Mouse (Mus musculus) heart, embryonic 10.5 days (tissue): ENCODE results near the gene Zfp612. TPM values are rescaled to one million over a fixed set of nuclear protein-coding genes. Genes with fewer than 3 reads are reported as not detected.
A peak's percentile ranks its signal among the peaks of the same experiment; 100 is the strongest.
"Not testable (repeated sequence)": the region's sequence is repeated elsewhere in the genome, so short reads cannot be mapped to it uniquely, and the experiment has no call there.

Experiments
- DNase-seq: peaks from one replicate; pipeline ENCODE4 v3.0.0-alpha.2; 2017; ENCODE audit warnings: low spot score
- H3K27ac ChIP-seq: fragments of 300-500 bp; sonication (generic); 2 replicates; pipeline ENCODE4 v1.5.1; 2016; ENCODE audit warnings: mild to moderate bottlenecking
- H3K27me3 ChIP-seq: fragments of 300-500 bp; sonication (generic); 2 replicates; pipeline ENCODE4 v1.6.1; 2016; ENCODE audit warnings: mild to moderate bottlenecking; ENCODE audit not compliant: poor library complexity, insufficient read depth, severe bottlenecking
- H3K36me3 ChIP-seq: fragments of 300-500 bp; sonication (generic); 2 replicates; pipeline ENCODE4 v1.6.1; 2016; ENCODE audit warnings: mild to moderate bottlenecking, moderate library complexity
- H3K4me1 ChIP-seq: fragments of 300-500 bp; sonication (generic); 2 replicates; pipeline ENCODE4 v1.6.1; 2016; ENCODE audit warnings: mild to moderate bottlenecking
- H3K4me3 ChIP-seq: fragments of 300-500 bp; sonication (generic); 2 replicates; pipeline ENCODE4 v1.5.1; 2016; ENCODE audit warnings: mild to moderate bottlenecking, moderate library complexity
- H3K9me3 ChIP-seq: fragments of 300-500 bp; sonication (generic); 2 replicates; pipeline ENCODE4 v1.6.1; 2016; ENCODE audit warnings: mild to moderate bottlenecking, moderate library complexity
- WGBS: fragments of 180-500 bp; shearing (Covaris S2); methylation state at CpG from one replicate; pipeline ENCODE4 v1.1.7; 2016; 5-methylcytosine and 5-hydroxymethylcytosine counted together
- polyA plus RNA-seq: library from polyadenylated mRNA; unstranded; fragments of >200 nt; fragmentation: Nextera tagmentation; extraction: Ambion mirVana; gene quantifications from 2 replicates; pipeline ENCODE4 v1.2.1, GENCODE M21; 2016

Zfp612 gene
- 6.3 and 6.7 TPM in 2 replicates for polyA plus RNA-seq

- H3K27me3 ChIP-seq: 0 out of 2 replicates have a peak, but pooled peaks cover 10% of the 10 kb centered on the region
- 8% methylated on average over 54 of the region's 54 CpGs for WGBS
- H3K9me3 ChIP-seq: no peaks in the 10 kb centered on the region
- H3K27ac ChIP-seq: peak within 1 kb of the TSS; percentile 87
- peaks cover 17% of the 10 kb centered on the region; the same call in 1 of the 2 replicates for H3K36me3 ChIP-seq
- peaks cover 11% of the 10 kb centered on the region for H3K4me1 ChIP-seq
- peak; percentile 79 for DNase-seq
- peak within 1 kb of the TSS; percentile 88 for H3K4me3 ChIP-seq
Observed at GRCm38 (mm10) chr8:110079282-110080221, at the start of gene Zfp612. Gene Zfp612 (plus strand): TSS chr8:110079746.

DNA sequence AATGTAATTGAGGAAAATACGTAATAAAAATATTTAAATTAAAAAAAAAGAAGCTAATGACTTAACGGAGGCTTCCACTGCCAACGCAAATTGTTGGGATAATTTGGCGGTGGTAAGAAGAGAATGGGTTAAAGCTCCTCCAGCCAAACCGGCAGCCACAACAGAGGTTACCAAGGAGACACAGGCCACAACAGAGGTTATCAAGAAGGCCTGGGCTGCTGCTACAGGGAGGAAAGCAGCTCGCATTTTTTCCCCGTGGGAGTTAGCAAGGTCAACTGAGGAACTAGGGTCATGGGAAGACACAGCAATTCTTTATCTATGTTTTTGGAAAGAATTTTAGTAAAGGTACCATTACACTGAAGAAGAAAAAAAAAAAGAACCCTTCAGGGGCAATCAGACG lies 45.8 kb upstream of the Zfp612 start:
- DNase-seq: peak; percentile 82
- H3K27me3 ChIP-seq, H3K9me3 ChIP-seq, H3K36me3 ChIP-seq, H3K4me3 ChIP-seq, H3K27ac ChIP-seq: not testable (repeated sequence)
- peaks cover 35% of the 10 kb centered on the region for H3K4me1 ChIP-seq
- WGBS: 17% methylated on average over 8 of the region's 8 CpGs

- 48% methylated on average over 4 of the region's 4 CpGs for WGBS
- Histone ChIP-seq H3K27ac (peak overlapping the region; percentile 76), H3K36me3 (no peaks in the 10 kb centered on the region), H3K27me3 (no peaks in the 10 kb centered on the region), H3K4me3 (no peak overlapping the region), H3K4me1 (peaks cover 37% of the 10 kb centered on the region), H3K9me3 (no peaks in the 10 kb centered on the region)
- no peak for DNase-seq
Observed at GRCm38 (mm10) chr8:110034331-110034730, 45.2 kb upstream of the Zfp612 start.

- 67% methylated on average over 2 of the region's 2 CpGs for WGBS
- Histone ChIP-seq H3K9me3 (no peaks in the 10 kb centered on the region), H3K36me3 (no peaks in the 10 kb centered on the region)
Observed at GRCm38 (mm10) chr8:110036156-110036555, 43.4 kb upstream of the Zfp612 start.

DNA sequence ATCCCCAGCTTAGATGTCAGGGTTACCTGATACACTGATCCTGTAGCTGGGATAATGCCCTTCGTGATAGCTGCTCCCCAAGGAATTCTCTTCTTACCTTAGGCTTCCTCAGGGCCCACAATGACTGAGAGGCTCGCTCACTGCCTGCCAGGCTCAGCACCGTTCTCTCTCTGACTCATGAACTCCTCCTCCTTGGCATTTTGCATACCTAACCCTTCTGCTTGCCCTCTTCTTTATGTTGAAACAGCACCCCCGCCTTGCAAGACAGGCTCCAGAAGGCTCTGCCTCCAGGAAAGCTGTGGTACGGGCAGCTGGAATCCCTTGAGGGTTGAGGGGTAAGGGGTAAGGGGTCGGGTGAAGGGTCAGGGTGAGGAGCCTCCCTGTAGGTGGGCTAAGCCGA lies 40.3 kb upstream of the Zfp612 start:
- H3K9me3 ChIP-seq: no peaks in the 10 kb centered on the region
- 43% methylated on average over 7 of the region's 7 CpGs for WGBS

More at GRCm38 (mm10) chr8:110036156-110036555, 43.4 kb upstream of the Zfp612 start:
- no peak overlapping the region for H3K4me3 ChIP-seq
- H3K4me1 ChIP-seq: peaks cover 46% of the 10 kb centered on the region
- 0 out of 2 replicates have a peak overlapping the region, but pooled peaks have one; percentile 16 for H3K27ac ChIP-seq
- H3K27me3 ChIP-seq: no peaks in the 10 kb centered on the region
- DNase-seq: no peak

DNA sequence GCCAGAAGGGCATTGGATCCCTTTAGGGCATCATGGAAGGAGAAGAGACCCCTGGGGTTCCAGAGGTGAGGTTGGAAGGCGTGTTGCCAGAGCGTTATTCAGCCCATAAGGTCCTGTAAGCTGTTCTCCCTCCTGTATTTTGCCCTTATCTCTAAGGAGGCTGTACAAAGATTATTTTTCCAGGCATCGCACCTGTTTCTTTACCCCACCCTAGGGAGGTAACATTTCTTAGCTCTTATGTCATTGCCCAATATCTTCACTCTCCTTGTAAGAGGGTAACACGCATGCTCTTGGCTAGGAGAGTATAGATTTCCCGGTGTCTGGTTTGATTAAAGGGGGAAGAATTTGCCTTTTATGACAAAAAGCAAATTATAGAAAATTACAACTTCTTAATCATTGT lies 39.9 kb upstream of the Zfp612 start, which contains the start of gene Chst4:
Chst4 (minus strand) TSS at position 82 of the 400 bp plus-strand sequence.
- H3K4me1 ChIP-seq: peaks cover 36% of the 10 kb centered on the region
- 74% methylated on average over 5 of the region's 5 CpGs for WGBS
- no peaks in the 10 kb centered on the region for H3K9me3 ChIP-seq
- no peak within 1 kb of the TSS for H3K4me3 ChIP-seq
- DNase-seq: no peak
- no peak within 1 kb of the TSS for H3K27ac ChIP-seq
- no peaks in the 10 kb centered on the region for H3K36me3 ChIP-seq
- H3K27me3 ChIP-seq: no peaks in the 10 kb centered on the region

More for the DNA sequence above, 40.3 kb upstream of the Zfp612 start:
- H3K4me1 ChIP-seq: peaks cover 41% of the 10 kb centered on the region
- no peak overlapping the region for H3K4me3 ChIP-seq
- no peak for DNase-seq
- H3K27me3 ChIP-seq: no peaks in the 10 kb centered on the region
- H3K27ac ChIP-seq: no peak overlapping the region
- no peaks in the 10 kb centered on the region for H3K36me3 ChIP-seq

DNA sequence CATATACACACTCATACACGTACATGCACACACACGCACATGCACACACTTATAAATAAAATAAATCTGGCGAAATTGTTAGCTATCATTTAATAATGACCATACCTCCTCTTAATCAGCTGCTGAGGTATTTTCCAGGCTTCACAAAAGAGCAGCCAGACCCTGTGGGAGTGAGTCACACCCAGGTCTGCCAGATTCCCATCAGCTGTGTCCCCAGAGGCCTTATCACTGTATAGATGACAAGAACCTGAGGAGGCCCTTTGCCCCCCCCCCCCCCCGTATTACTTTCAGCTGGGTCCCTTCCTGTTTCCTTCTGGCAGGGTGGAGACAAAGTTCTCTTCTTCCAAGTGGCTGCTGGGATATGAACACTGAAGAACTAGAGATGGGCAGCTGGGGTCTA lies 39.0 kb upstream of the Zfp612 start:
- H3K36me3 ChIP-seq: no peaks in the 10 kb centered on the region
- H3K27me3 ChIP-seq: no peaks in the 10 kb centered on the region
- WGBS: 62% methylated on average over 4 of the region's 4 CpGs
- DNase-seq: no peak
- H3K9me3 ChIP-seq: no peaks in the 10 kb centered on the region
- no peak overlapping the region for H3K27ac ChIP-seq
- no peak overlapping the region for H3K4me3 ChIP-seq
- H3K4me1 ChIP-seq: peaks cover 35% of the 10 kb centered on the region

DNA sequence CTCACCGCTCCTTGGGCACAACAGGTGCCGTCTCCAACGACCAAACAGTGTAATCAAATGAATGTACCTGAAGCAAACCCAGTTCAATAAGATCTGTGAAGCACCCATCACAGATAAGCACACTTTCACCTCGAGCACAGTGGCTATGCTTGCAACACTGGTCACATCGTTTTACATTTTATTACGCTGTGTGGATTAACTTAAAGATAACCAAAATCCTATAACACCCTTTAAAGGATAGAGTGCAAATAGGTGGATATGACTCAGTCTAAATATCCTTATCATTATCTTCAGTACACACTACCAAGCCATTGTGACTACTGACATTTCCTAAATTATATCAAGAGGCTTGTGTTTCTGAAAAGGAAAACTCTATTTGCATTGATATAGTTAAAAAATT lies 28.3 kb upstream of the Zfp612 start:
- H3K36me3 ChIP-seq: no peaks in the 10 kb centered on the region
- no peak for DNase-seq
- H3K4me1 ChIP-seq: no peaks in the 10 kb centered on the region
- H3K27ac ChIP-seq: no peak overlapping the region
- no peak overlapping the region for H3K4me3 ChIP-seq
- H3K27me3 ChIP-seq: no peaks in the 10 kb centered on the region; the same call in 1 of the 2 replicates
- 72% methylated on average over 6 of the region's 6 CpGs for WGBS
- H3K9me3 ChIP-seq: no peaks in the 10 kb centered on the region

- DNase-seq: no peak
- WGBS: 79% methylated on average over 8 of the region's 8 CpGs
- no peaks in the 10 kb centered on the region for H3K9me3 ChIP-seq
- no peak overlapping the region for H3K27ac ChIP-seq
- H3K4me1 ChIP-seq: no peaks in the 10 kb centered on the region
- H3K27me3 ChIP-seq: peaks cover 8% of the 10 kb centered on the region; the same call in 1 of the 2 replicates
- H3K4me3 ChIP-seq: no peak overlapping the region
- H3K36me3 ChIP-seq: no peaks in the 10 kb centered on the region
Observed at GRCm38 (mm10) chr8:110058207-110058606, 21.3 kb upstream of the Zfp612 start.

GRCm38 (mm10) chr8:110064161-110064560 lies 15.4 kb upstream of the Zfp612 start:
- WGBS: 76% methylated on average over 9 of the region's 9 CpGs
- no peaks in the 10 kb centered on the region for H3K4me1 ChIP-seq

GRCm38 (mm10) chr8:110064606-110065365 lies 14.8 kb upstream of the Zfp612 start:
- Histone ChIP-seq H3K4me3 (no peak overlapping the region), H3K4me1 (no peaks in the 10 kb centered on the region), H3K27ac (no peak overlapping the region), H3K27me3 (no peaks in the 10 kb centered on the region), H3K36me3 (no peaks in the 10 kb centered on the region), H3K9me3 (no peaks in the 10 kb centered on the region)
- WGBS: 89% methylated on average over 18 of the region's 18 CpGs
- DNase-seq: no peak

More at GRCm38 (mm10) chr8:110064161-110064560, 15.4 kb upstream of the Zfp612 start:
- H3K36me3 ChIP-seq: no peaks in the 10 kb centered on the region
- no peak for DNase-seq
- H3K4me3 ChIP-seq: no peak overlapping the region
- no peaks in the 10 kb centered on the region for H3K9me3 ChIP-seq
- H3K27ac ChIP-seq: no peak overlapping the region
- no peaks in the 10 kb centered on the region for H3K27me3 ChIP-seq

DNA sequence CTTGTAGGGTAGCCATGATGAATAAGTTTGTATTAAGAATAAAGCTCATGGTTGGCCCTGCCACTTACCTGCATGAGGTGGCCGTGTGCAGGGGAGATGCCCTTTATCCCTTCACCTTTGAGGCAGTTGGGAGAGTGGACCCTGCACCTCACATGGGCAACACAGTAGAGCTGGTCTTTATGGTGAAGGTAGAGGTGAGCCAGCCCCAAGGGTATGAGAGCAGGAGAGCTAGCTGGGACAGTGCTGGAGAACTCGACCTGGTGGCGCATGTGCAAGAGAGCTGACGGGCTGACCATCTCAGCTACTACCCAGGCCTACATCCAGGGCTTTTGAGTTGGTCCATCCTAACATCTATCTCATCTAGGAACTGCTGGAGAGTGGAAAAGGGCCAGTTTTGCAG lies 13.9 kb upstream of the Zfp612 start:
- WGBS: 90% methylated on average over 4 of the region's 4 CpGs
- H3K27ac ChIP-seq: no peak overlapping the region

DNA sequence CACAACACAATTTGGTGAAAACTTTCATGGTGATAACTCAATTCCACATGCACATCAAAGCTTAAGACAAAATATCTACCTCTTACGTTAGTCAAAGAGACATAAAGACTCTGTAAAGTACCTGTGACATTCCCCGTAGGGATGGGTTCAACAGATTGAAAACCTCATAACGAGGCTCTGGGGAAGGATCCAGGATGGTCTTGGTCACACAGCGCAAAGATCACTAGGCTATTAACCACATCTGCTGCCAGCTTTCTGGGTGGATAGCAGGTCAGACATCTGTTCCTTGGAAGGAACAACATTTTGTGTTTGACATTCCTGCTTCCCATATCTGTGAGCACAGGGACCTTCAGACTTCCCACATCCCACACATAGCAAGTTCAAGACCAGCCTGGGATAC lies 9.8 kb upstream of the Zfp612 start:
- WGBS: 82% methylated on average over 4 of the region's 4 CpGs
- no peaks in the 10 kb centered on the region for H3K27me3 ChIP-seq

More for the DNA sequence above, 13.9 kb upstream of the Zfp612 start:
- no peak overlapping the region for H3K4me3 ChIP-seq
- H3K4me1 ChIP-seq: no peaks in the 10 kb centered on the region
- DNase-seq: peak; percentile 64
- H3K36me3 ChIP-seq: no peaks in the 10 kb centered on the region
- no peaks in the 10 kb centered on the region for H3K27me3 ChIP-seq
- no peaks in the 10 kb centered on the region for H3K9me3 ChIP-seq

More for the DNA sequence above, 9.8 kb upstream of the Zfp612 start:
- Histone ChIP-seq H3K27ac (no peak overlapping the region), H3K36me3 (no peaks in the 10 kb centered on the region), H3K4me1 (no peaks in the 10 kb centered on the region), H3K4me3 (no peak overlapping the region), H3K9me3 (no peaks in the 10 kb centered on the region)
- no peak for DNase-seq
